In the genomic region with DNA sequence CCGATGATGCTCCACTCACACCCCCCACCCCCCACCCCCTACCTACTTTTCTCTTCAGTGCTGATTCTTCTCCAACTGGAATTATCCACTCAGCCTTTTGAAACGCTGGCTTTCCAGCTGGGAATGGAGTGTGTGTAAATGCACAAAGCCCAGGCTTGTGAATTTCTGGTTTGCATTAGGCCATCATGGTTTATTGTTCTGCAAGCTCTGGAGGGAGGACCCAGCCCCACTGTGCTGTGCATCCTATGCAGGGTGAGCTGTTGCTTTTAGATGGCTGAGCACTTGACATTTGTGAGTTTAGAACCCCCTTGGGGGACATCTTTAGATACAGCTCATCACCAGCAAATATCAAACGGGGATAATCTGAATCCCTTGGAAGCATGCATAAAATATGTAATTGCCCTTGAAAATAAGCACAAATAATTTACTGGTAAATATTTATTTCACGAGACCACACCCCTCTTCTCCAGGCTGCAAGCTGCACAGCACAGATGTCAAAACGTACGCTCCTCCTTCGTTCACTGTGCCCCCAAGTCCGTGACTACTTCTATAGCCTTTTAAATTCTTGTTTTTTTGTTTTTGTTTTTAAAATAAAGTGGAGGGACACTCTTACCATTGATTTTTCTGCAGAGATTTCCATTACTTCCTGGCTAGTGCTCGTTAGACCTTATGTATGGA, we compare ENCODE assay signal across 13 mouse cellular contexts.
DNase-seq lines count a peak whose midpoint lies in the region; ATAC-seq and TF ChIP-seq lines count a peak whose summit lies in the region.
"Had no signal": no experiment of that assay in that cellular context is flagged by ENCODE, and none has a peak within 500 bp of the region (broad histone marks: within the 10 kb centered on the region; RNA-seq: fewer than 3 reads in every experiment).

No protein-coding gene starts in this region.

- no peak for TF ChIP-seq CTCF in lung, adult 2 months (IDR thresholded peaks at IDR 0.05; ENCODE audit: insufficient read depth, low read length)

- no peak overlapping the region for H3K4me3 ChIP-seq in forebrain, embryonic 13.5 days
- no peak overlapping the region for H3K4me3 ChIP-seq in limb, embryonic 14.5 days (replicated peaks; ENCODE audit: low read length)
- H3K4me3 ChIP-seq in lung, adult 2 months (replicated peaks; ENCODE audit: extremely low read depth, low read depth, low read length): no peak overlapping the region
- H3K4me3 ChIP-seq: erythroblast, embryonic 14.5 days; megakaryocyte, embryonic 14.5 days had no signal

- H3K36me3 ChIP-seq in forebrain, embryonic 13.5 days (ENCODE audit: poor library complexity, severe bottlenecking): no peaks in the 10 kb centered on the region
- H3K36me3 ChIP-seq in limb, embryonic 14.5 days (ENCODE audit: control insufficient read depth, insufficient read depth, low read length): no peaks in the 10 kb centered on the region

- DNase-seq in retina, embryonic 14.5 days (ENCODE audit: low spot score): peak; percentile 34
- no peak for DNase-seq in retina, postnatal 1 day
- peak; percentile 60 for DNase-seq in limb, embryonic 14.5 days (ENCODE audit: low spot score)
- no peak for DNase-seq in lung, adult 2 months
- no peak for DNase-seq in lung, postnatal 10 days
- DNase-seq in gastrocnemius, adult 8-10 months (ENCODE audit: low spot score in 2 of 2): no peak
- DNase-seq: cerebellum, adult 9-11 months; layer of hippocampus, adult 9-11 months; lung, adult 18-20 months; thymus, postnatal 25 days had no signal

- H3K9me3 ChIP-seq in forebrain, embryonic 13.5 days (replicated peaks): no peaks in the 10 kb centered on the region; the same call in 1 of the 2 replicates
- no peaks in the 10 kb centered on the region for H3K9me3 ChIP-seq in limb, embryonic 14.5 days (ENCODE audit: control insufficient read depth, low read length)

- H3K27me3 ChIP-seq in forebrain, embryonic 13.5 days: no peaks in the 10 kb centered on the region
- no peaks in the 10 kb centered on the region for H3K27me3 ChIP-seq in limb, embryonic 14.5 days (ENCODE audit: control insufficient read depth, insufficient read depth, low read length)
- H3K27me3 ChIP-seq: megakaryocyte, embryonic 14.5 days had no signal

- no peak for TF ChIP-seq POLR2A in limb, embryonic 14.5 days (IDR thresholded peaks at IDR 0.05; ENCODE audit: borderline replicate concordance, extremely low read depth, insufficient read depth, insufficient read length)
- no peak for TF ChIP-seq POLR2A in lung, adult 2 months (IDR thresholded peaks at IDR 0.05; ENCODE audit: borderline replicate concordance, extremely low read depth, low read depth, low read length)

- no peak overlapping the region for H3K4me2 ChIP-seq in forebrain, embryonic 13.5 days
- peak overlapping the region; percentile 18 for H3K4me2 ChIP-seq in limb, embryonic 14.5 days (replicated peaks; ENCODE audit: low read depth, low read length, severe bottlenecking)

- peak overlapping the region; percentile 59 for H3K27ac ChIP-seq in forebrain, embryonic 13.5 days
- peak overlapping the region; percentile 26; the same call in 1 of the 2 replicates for H3K27ac ChIP-seq in limb, embryonic 14.5 days (replicated peaks; ENCODE audit: low read depth, low read length)

- H3K4me1 ChIP-seq in forebrain, embryonic 13.5 days: no peaks in the 10 kb centered on the region
- H3K4me1 ChIP-seq in limb, embryonic 14.5 days (ENCODE audit: control insufficient read depth, insufficient read depth, low read length): peaks cover 22% of the 10 kb centered on the region
- H3K4me1 ChIP-seq in lung, adult 2 months (ENCODE audit: control insufficient read depth, insufficient read depth, low read length): no peaks in the 10 kb centered on the region
- H3K4me1 ChIP-seq: megakaryocyte, embryonic 14.5 days had no signal

- ATAC-seq in forebrain, embryonic 13.5 days: peak; percentile 78
- peak; percentile 77 for ATAC-seq in limb, embryonic 14.5 days (ENCODE audit: low FRiP score, low read depth)

- 47% methylated on average over 9 of the region's 9 CpGs for WGBS in forebrain, embryonic 13.5 days
- 37% methylated on average over 9 of the region's 9 CpGs for WGBS in limb, embryonic 14.5 days
- WGBS in lung, adult 2 months: 74% methylated on average over 9 of the region's 9 CpGs

- no peak overlapping the region for H3K9ac ChIP-seq in forebrain, embryonic 13.5 days
- H3K9ac ChIP-seq in limb, embryonic 14.5 days (ENCODE audit: low read depth, low read length, severe bottlenecking): no peak overlapping the region

Comparison
In these comparisons a context has a peak if more than half of its experiments do, and no peak if none do; other contexts are left out.
1. DNase-seq: peak in retina, embryonic 14.5 days (single experiment) and limb, embryonic 14.5 days (single experiment); none in retina, postnatal 1 day (single experiment), lung, adult 2 months (single experiment), lung, postnatal 10 days (single experiment) and gastrocnemius, adult 8-10 months (0 of 2).